Mouse (Mus musculus): Measurements from ENCODE around the gene Gatc.

The Gatc gene

DNA sequence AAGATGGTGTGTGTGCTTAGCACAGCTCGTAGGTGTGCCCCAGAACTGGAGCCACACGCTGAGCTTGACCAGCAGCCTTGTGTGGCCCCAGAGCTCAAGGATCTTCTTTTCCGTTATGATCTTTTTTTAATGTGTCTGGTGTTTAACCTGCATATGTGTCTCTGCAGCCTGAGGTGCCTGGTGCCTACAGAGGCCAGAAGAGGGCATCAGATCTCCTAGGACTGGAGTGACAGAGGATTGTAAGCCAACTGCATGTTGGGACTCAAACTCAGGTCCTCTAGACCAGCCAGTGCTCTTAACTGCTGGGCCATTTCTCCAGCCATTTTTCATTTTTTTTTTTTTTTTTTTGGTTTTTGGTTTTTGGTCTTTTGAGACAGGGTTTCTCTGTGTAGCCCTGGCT, 56.2 kb downstream of the Gatc start:
- no peak for DNase-seq (ENCODE audit: extremely low spot score, low spot score)
